Mouse (Mus musculus): ENCODE data around the gene Pcdh17. TPM values are rescaled to one million over a fixed set of nuclear protein-coding genes. Genes with fewer than 3 reads are reported as not detected.

Pcdh17 gene
- polyA plus RNA-seq, 1 experiment: 9.3 TPM

DNA sequence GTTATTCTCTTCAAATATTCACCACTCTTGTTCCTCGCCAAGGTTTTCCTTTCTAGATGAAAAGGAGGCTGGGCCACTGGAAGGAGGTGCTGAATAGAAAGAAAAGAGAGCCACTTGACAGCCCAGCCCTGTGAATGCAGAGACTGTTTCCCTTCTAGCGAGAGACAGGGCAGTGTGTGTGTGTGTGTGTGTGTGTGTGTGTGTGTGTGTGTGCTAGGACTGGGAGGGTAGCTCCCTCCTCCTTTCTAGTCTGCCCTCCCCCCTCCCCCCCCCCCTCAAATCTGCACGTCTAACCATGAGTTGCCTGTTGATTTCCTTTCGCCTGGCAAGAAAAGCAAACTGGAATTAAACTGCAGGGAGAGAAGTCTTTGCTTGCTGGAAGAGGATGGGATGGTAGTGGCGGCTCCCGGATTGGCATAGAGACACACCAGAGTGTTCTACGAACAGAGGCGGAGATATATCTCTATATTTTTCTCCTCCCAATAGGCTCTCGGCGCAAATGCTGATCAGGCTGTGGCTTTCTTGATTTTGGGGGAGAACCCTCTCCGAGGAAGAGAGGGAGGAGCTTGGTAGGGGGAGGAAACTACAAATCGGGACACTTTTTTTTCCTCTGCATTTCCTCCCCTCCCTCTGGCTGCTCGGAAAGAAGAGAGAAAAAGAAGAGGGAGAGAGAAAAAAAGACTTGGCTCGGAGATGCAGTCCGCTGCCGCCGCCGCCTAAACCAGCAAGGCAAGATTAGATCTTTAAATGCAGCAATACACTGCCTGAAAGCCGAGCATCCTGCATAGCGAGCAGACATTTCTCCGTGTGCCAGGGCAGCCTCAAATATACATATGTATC, 1.5 kb downstream of the Pcdh17 start:
- Histone ChIP-seq H3K4me1 (ENCODE audit: control insufficient read depth, insufficient read depth, low read length) (no peaks in the 10 kb centered on the region), H3K4me3 (replicated peaks; ENCODE audit: extremely low read depth, low read depth, low read length) (peak overlapping the region; percentile 85)
- under 1% methylated on average over 21 of the region's 21 CpGs for WGBS
- TF ChIP-seq CTCF (IDR thresholded peaks at IDR 0.05; ENCODE audit: insufficient read depth, low read length) (no peak), POLR2A (IDR thresholded peaks at IDR 0.05; ENCODE audit: borderline replicate concordance, extremely low read depth, low read depth, low read length) (no peak)
- DNase-seq: peak; percentile 30

DNA sequence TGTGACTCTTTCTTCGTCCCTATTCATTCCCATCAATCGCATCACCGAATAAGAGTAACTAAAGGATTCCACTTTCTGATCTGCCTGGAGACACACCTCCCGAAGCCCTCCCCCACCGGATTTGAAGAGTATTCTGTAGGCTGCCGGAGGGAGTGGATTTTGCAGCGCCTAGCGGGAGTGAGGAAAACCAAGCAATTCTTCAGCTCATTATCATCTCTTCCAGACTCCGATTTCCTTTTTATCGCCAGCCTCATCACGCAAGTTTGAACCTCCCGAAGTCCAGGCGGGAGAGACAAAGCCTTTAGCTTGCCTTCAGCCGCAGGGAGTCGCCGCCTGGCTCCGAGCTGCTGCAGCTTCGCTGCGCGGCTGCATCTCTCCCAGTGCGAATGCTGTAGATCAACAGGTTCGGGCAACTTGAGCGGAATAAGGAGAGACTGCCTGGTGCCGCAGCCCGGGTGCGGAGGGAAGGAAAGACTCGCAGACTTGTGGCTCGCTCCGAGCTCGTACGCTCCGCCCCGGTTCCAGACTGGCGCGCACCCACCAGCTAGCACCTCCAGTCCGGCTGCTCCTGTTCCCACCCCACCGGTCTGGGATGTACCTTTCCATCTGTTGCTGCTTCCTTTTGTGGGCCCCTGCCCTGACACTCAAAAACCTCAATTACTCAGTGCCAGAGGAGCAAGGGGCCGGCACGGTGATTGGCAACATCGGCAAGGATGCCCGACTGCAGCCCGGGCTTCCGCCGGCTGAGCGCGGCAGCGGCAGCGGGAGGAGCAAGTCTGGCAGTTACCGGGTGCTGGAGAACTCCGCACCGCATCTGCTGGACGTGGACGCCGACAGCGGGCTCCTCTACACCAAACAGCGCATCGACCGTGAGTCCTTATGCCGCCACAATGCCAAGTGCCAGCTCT, 2.4 kb downstream of the Pcdh17 start:
- WGBS: under 1% methylated on average over 59 of the region's 59 CpGs

DNA sequence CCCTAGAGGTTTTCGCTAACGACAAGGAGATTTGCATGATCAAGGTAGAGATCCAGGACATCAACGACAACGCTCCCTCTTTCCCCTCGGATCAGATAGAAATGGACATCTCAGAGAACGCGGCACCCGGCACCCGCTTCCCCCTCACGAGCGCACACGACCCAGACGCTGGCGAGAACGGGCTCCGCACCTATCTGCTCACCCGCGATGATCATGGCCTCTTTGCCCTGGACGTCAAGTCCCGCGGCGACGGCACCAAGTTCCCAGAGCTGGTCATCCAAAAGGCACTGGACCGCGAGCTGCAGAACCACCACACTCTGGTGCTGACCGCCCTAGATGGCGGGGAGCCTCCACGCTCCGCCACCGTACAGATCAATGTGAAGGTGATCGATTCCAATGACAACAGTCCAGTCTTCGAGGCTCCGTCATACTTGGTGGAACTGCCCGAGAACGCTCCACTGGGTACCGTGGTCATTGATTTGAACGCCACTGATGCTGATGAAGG, 3.1 kb downstream of the Pcdh17 start:
- H3K4me1 ChIP-seq (ENCODE audit: control insufficient read depth, insufficient read depth, low read length): no peaks in the 10 kb centered on the region
- H3K4me3 ChIP-seq (replicated peaks; ENCODE audit: extremely low read depth, low read depth, low read length): peak overlapping the region; percentile 85
- DNase-seq: no peak
- WGBS: 5% methylated on average over 37 of the region's 37 CpGs
- TF ChIP-seq CTCF (IDR thresholded peaks at IDR 0.05; ENCODE audit: insufficient read depth, low read length): no peak
- TF ChIP-seq POLR2A (IDR thresholded peaks at IDR 0.05; ENCODE audit: borderline replicate concordance, extremely low read depth, low read depth, low read length): no peak

More for the DNA sequence above, 2.4 kb downstream of the Pcdh17 start:
- H3K4me1 ChIP-seq (ENCODE audit: control insufficient read depth, insufficient read depth, low read length): no peaks in the 10 kb centered on the region
- peak; percentile 38 for DNase-seq
- peak overlapping the region; percentile 85 for H3K4me3 ChIP-seq (replicated peaks; ENCODE audit: extremely low read depth, low read depth, low read length)
- no peak for TF ChIP-seq CTCF (IDR thresholded peaks at IDR 0.05; ENCODE audit: insufficient read depth, low read length)
- TF ChIP-seq POLR2A (IDR thresholded peaks at IDR 0.05; ENCODE audit: borderline replicate concordance, extremely low read depth, low read depth, low read length): no peak

DNA sequence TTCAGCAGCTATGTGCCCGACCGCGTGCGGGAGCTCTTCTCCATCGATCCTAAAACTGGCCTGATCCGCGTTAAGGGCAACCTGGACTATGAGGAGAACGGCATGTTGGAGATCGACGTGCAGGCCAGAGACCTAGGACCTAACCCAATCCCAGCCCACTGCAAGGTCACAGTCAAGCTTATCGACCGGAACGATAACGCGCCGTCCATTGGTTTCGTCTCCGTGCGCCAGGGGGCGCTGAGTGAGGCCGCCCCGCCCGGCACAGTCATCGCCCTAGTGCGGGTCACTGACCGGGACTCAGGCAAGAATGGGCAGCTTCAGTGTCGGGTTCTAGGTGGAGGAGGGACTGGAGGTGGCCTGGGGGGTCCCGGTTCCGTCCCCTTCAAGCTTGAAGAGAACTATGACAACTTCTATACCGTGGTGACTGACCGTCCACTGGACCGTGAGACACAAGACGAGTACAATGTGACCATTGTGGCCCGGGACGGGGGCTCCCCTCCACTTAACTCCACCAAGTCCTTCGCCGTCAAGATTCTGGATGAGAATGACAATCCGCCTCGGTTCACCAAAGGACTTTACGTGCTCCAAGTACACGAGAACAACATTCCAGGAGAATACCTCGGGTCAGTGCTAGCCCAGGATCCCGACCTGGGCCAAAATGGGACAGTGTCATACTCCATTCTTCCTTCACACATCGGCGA, 3.7 kb downstream of the Pcdh17 start:
- no peaks in the 10 kb centered on the region for H3K4me1 ChIP-seq (ENCODE audit: control insufficient read depth, insufficient read depth, low read length)
- peak overlapping the region; percentile 85 for H3K4me3 ChIP-seq (replicated peaks; ENCODE audit: extremely low read depth, low read depth, low read length)
- DNase-seq: peak; percentile 58
- WGBS: 7% methylated on average over 45 of the region's 45 CpGs
- TF ChIP-seq CTCF (IDR thresholded peaks at IDR 0.05; ENCODE audit: insufficient read depth, low read length) (peak; percentile 37; the same call in 1 of the 2 replicates), POLR2A (IDR thresholded peaks at IDR 0.05; ENCODE audit: borderline replicate concordance, extremely low read depth, low read depth, low read length) (peak; percentile 6; the same call in 1 of the 2 replicates)

DNA sequence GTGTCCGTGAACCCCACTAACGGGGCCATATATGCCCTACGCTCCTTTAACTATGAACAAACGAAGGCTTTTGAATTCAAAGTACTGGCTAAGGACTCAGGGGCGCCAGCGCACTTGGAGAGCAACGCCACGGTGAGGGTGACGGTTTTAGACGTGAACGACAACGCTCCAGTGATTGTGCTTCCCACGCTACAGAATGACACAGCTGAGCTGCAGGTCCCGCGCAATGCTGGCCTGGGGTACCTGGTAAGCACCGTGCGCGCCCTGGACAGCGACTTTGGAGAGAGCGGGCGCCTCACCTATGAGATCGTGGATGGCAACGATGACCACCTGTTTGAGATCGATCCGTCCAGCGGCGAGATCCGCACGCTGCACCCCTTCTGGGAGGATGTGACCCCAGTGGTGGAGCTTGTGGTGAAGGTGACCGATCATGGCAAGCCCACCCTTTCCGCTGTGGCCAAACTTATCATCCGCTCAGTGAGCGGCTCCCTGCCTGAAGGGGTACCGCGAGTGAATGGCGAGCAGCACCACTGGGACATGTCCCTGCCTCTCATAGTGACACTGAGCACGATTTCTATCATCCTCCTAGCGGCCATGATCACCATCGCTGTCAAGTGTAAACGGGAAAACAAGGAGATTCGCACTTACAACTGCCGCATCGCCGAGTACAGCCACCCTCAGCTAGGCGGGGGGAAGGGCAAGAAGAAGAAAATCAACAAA, 4.5 kb downstream of the Pcdh17 start:
- H3K4me3 ChIP-seq (replicated peaks; ENCODE audit: extremely low read depth, low read depth, low read length): peak overlapping the region; percentile 85
- no peak for TF ChIP-seq CTCF (IDR thresholded peaks at IDR 0.05; ENCODE audit: insufficient read depth, low read length)
- TF ChIP-seq POLR2A (IDR thresholded peaks at IDR 0.05; ENCODE audit: borderline replicate concordance, extremely low read depth, low read depth, low read length): peak; percentile 48; the same call in 1 of the 2 replicates
- H3K4me1 ChIP-seq (ENCODE audit: control insufficient read depth, insufficient read depth, low read length): no peaks in the 10 kb centered on the region
- 3% methylated on average over 45 of the region's 45 CpGs for WGBS
- DNase-seq: peak; percentile 19

DNA sequence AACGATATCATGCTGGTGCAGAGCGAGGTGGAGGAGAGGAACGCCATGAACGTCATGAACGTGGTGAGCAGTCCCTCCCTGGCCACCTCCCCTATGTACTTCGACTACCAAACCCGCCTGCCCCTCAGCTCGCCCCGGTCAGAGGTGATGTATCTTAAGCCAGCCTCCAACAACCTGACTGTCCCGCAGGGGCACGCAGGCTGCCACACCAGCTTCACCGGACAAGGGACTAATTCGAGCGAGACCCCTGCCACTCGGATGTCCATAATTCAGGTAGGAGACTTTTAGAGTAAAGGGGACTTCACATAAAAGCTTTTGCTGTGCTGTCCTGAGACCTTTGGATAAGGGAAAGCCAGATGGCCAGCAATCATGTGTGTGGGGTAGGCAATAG, 5.0 kb downstream of the Pcdh17 start:
- peak overlapping the region; percentile 85 for H3K4me3 ChIP-seq (replicated peaks; ENCODE audit: extremely low read depth, low read depth, low read length)
- no peaks in the 10 kb centered on the region for H3K4me1 ChIP-seq (ENCODE audit: control insufficient read depth, insufficient read depth, low read length)
- WGBS: 9% methylated on average over 15 of the region's 15 CpGs
- DNase-seq: peak; percentile 23
- no peak for TF ChIP-seq POLR2A (IDR thresholded peaks at IDR 0.05; ENCODE audit: borderline replicate concordance, extremely low read depth, low read depth, low read length)
- TF ChIP-seq CTCF (IDR thresholded peaks at IDR 0.05; ENCODE audit: insufficient read depth, low read length): no peak

DNA sequence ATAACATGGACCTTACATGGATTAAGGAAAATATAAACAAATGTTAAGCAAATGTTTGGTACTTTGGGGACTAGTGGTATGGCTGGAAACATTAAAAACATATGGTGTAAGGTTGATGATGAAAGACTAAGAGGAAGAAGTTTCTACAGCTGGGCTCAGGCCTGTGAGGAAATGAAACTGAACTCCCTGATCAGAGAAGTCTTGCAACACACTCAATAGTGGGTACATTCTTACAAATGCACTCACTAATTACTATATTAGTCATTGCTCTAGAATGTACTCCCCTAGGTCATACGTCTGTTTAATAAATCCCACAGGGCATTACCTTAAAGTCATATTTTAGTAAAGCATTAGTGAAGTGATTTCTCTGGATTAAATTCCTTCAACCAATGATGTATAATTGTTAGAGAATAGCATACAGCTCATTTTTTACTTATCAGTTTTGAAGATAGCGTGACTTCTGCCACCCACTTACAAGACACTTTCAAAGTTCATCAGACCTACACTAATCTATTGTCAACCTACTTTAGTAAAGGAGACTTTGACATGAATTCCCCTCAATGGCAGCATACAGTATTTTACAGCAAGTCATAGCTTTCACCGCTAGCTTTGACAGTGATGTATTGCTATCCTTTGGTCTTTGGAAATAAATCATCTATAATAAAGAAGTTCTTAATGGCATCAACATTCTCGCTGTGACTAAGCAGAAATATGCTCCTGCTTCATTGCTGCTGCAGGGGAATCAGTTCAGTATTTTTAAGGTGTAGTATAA, 10.9 kb downstream of the Pcdh17 start:
- TF ChIP-seq POLR2A (IDR thresholded peaks at IDR 0.05; ENCODE audit: borderline replicate concordance, extremely low read depth, low read depth, low read length) (no peak), CTCF (IDR thresholded peaks at IDR 0.05; ENCODE audit: insufficient read depth, low read length) (no peak)
- Histone ChIP-seq H3K4me3 (replicated peaks; ENCODE audit: extremely low read depth, low read depth, low read length) (peak overlapping the region; percentile 29), H3K4me1 (ENCODE audit: control insufficient read depth, insufficient read depth, low read length) (no peaks in the 10 kb centered on the region)
- no peak for DNase-seq
- 36% methylated on average over 4 of the region's 4 CpGs for WGBS

DNA sequence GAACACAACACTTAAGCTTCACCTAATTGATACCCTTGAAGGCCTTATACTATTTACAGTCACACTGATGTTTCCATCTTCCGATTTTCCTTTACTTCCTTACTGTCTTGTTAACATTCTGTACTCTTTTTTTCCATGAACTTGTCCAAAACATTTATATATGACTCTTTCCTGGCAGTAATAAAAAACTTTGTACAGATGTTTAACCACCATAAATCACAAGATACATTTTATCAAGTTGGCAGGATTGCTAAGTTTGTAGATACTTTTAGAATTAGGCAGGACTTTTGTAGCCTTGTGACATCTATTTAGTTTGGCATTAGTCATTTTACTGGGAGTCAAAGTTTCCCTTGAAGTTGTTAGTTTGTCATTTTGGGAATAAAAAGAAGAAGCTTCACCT, 32.1 kb downstream of the Pcdh17 start:
- WGBS: 48% methylated on average over 1 of the region's 1 CpGs
- no peak for DNase-seq
- Histone ChIP-seq H3K4me1 (ENCODE audit: control insufficient read depth, insufficient read depth, low read length) (no peaks in the 10 kb centered on the region; the same call in 1 of the 2 replicates), H3K4me3 (replicated peaks; ENCODE audit: extremely low read depth, low read depth, low read length) (no peak overlapping the region)
- no peak for TF ChIP-seq POLR2A (IDR thresholded peaks at IDR 0.05; ENCODE audit: borderline replicate concordance, extremely low read depth, low read depth, low read length)
- TF ChIP-seq CTCF (IDR thresholded peaks at IDR 0.05; ENCODE audit: insufficient read depth, low read length): no peak

All from lung, adult 2 months (tissue).